Mouse (Mus musculus) neural tube, embryonic 11.5 days (tissue): ENCODE data around the gene Crocc. TPM values are rescaled to one million over a fixed set of nuclear protein-coding genes. Genes with fewer than 3 reads are reported as not detected.

ENCODE experiments used
- ATAC-seq: fragments of 200-750 bp; cut with Nextera tagmentation; 2 replicates; pipeline ENCODE4 v1.8.0; 2017; ENCODE audit warnings: moderate number of reproducible peaks, mild to moderate bottlenecking, moderate TSS enrichment, moderate library complexity; ENCODE audit not compliant: insufficient read depth, low FRiP score, low TSS enrichment
- DNase-seq: peaks from one replicate; pipeline ENCODE4 v3.0.0-alpha.2; 2015; ENCODE audit warnings: low spot score
- H3K27ac ChIP-seq: fragments of 300-500 bp; sonication (generic); 2 replicates; pipeline ENCODE4 v1.5.1; 2014; ENCODE audit warnings: low read depth, mild to moderate bottlenecking, low read length
- H3K27me3 ChIP-seq: fragments of 300-500 bp; sonication (generic); 2 replicates; pipeline ENCODE4 v1.6.1; 2014; ENCODE audit warnings: mild to moderate bottlenecking, low read length, mixed read lengths; ENCODE audit not compliant: control insufficient read depth, insufficient read depth
- H3K36me3 ChIP-seq: fragments of 300-500 bp; sonication (generic); 2 replicates; pipeline ENCODE4 v1.6.1; 2014; ENCODE audit warnings: mild to moderate bottlenecking, low read length, moderate library complexity, mixed read lengths; ENCODE audit not compliant: control insufficient read depth, insufficient read depth
- H3K4me1 ChIP-seq: fragments of 300-500 bp; sonication (generic); 2 replicates; pipeline ENCODE4 v1.6.1; 2014; ENCODE audit warnings: low read length, mixed read lengths; ENCODE audit not compliant: control insufficient read depth, insufficient read depth
- H3K4me2 ChIP-seq: fragments of 300-500 bp; sonication (generic); 2 replicates; pipeline ENCODE4 v1.6.1; 2014; ENCODE audit warnings: low read depth, mild to moderate bottlenecking, moderate library complexity
- H3K4me3 ChIP-seq: fragments of 300-500 bp; sonication (generic); 2 replicates; pipeline ENCODE4 v1.5.1; 2014; ENCODE audit warnings: low read depth, low read length
- H3K9ac ChIP-seq: fragments of 300-500 bp; sonication (generic); 2 replicates; pipeline ENCODE4 v1.6.1; 2014; ENCODE audit warnings: mild to moderate bottlenecking, low read length
- H3K9me3 ChIP-seq: fragments of 300-500 bp; sonication (generic); 2 replicates; pipeline ENCODE4 v1.6.1; 2016; ENCODE audit warnings: low read length; ENCODE audit not compliant: control insufficient read depth
- WGBS: fragments of 180-500 bp; shearing (Covaris S2); extraction: QIAGEN DNeasy Blood & Tissue Kit; methylation state at CpG from one replicate; pipeline ENCODE4 v1.1.7; 2014; 5-methylcytosine and 5-hydroxymethylcytosine counted together
- polyA plus RNA-seq: library from polyadenylated mRNA; unstranded; fragments of >200 nt; fragmentation: Nextera tagmentation; extraction: Ambion mirVana; gene quantifications from 2 replicates; pipeline ENCODE4 v1.2.1, GENCODE M21; 2014

Gene Crocc
- polyA plus RNA-seq, 1 experiment from 2014 or later: 10.3 TPM

- no peak overlapping the region for H3K4me2 ChIP-seq
- WGBS: 84% methylated on average over 20 of the region's 20 CpGs
- peaks cover 18% of the 10 kb centered on the region for H3K36me3 ChIP-seq
- no peak overlapping the region; the same call in 1 of the 2 replicates for H3K9ac ChIP-seq
- H3K27ac ChIP-seq: no peak overlapping the region
- ATAC-seq (no peak), DNase-seq (no peak)
- peaks cover 5% of the 10 kb centered on the region for H3K4me1 ChIP-seq
- H3K4me3 ChIP-seq: no peak overlapping the region
- no peaks in the 10 kb centered on the region for H3K9me3 ChIP-seq
- no peaks in the 10 kb centered on the region for H3K27me3 ChIP-seq
Observed at GRCm38 (mm10) chr4:140992215-140992614, 68.1 kb downstream of the Crocc start.

GRCm38 (mm10) chr4:140989447-140989846, 70.9 kb downstream of the Crocc start:
- no peak overlapping the region for H3K9ac ChIP-seq
- no peaks in the 10 kb centered on the region for H3K9me3 ChIP-seq
- H3K4me1 ChIP-seq: peaks cover 7% of the 10 kb centered on the region
- no peak overlapping the region for H3K4me3 ChIP-seq
- 89% methylated on average over 14 of the region's 14 CpGs for WGBS
- H3K27ac ChIP-seq: no peak overlapping the region
- DNase-seq (no peak), ATAC-seq (no peak)
- H3K36me3 ChIP-seq: peaks cover 2% of the 10 kb centered on the region
- H3K27me3 ChIP-seq: no peaks in the 10 kb centered on the region
- no peak overlapping the region for H3K4me2 ChIP-seq

GRCm38 (mm10) chr4:140988706-140989290, 71.6 kb downstream of the Crocc start:
- H3K9me3 ChIP-seq: no peaks in the 10 kb centered on the region
- H3K4me3 ChIP-seq: no peak overlapping the region
- H3K36me3 ChIP-seq: no peaks in the 10 kb centered on the region; the same call in 1 of the 2 replicates
- peaks cover 7% of the 10 kb centered on the region for H3K4me1 ChIP-seq
- WGBS: 65% methylated on average over 7 of the region's 7 CpGs
- H3K4me2 ChIP-seq: peak overlapping the region; percentile 24
- 0 out of 2 replicates have a peak overlapping the region, but pooled peaks have one; percentile 14 for H3K9ac ChIP-seq
- DNase-seq: no peak
- no peak for ATAC-seq
- H3K27ac ChIP-seq: no peak overlapping the region
- no peaks in the 10 kb centered on the region for H3K27me3 ChIP-seq

- no peaks in the 10 kb centered on the region; the same call in 1 of the 2 replicates for H3K36me3 ChIP-seq
- 33% methylated on average over 7 of the region's 7 CpGs for WGBS
- no peaks in the 10 kb centered on the region for H3K27me3 ChIP-seq
- no peak for DNase-seq
- ATAC-seq: no peak
- H3K4me1 ChIP-seq: peaks cover 7% of the 10 kb centered on the region
- peak overlapping the region; percentile 87 for H3K4me3 ChIP-seq
- H3K9ac ChIP-seq: peak overlapping the region; percentile 86
- H3K9me3 ChIP-seq: no peaks in the 10 kb centered on the region
- H3K27ac ChIP-seq: no peak overlapping the region
- H3K4me2 ChIP-seq: peak overlapping the region; percentile 88
Observed at GRCm38 (mm10) chr4:140987476-140987875, 72.9 kb downstream of the Crocc start.

- Histone ChIP-seq H3K4me3 (peak within 1 kb of the TSS; percentile 87), H3K27ac (no peak within 1 kb of the TSS), H3K27me3 (no peaks in the 10 kb centered on the region), H3K36me3 (no peaks in the 10 kb centered on the region), H3K9me3 (no peaks in the 10 kb centered on the region), H3K9ac (peak within 1 kb of the TSS; percentile 86), H3K4me1 (peaks cover 7% of the 10 kb centered on the region), H3K4me2 (peak within 1 kb of the TSS; percentile 88)
- DNase-seq: peak; percentile 92
- peak; percentile 90 for ATAC-seq
- under 1% methylated on average over 54 of the region's 58 CpGs for WGBS
Observed at GRCm38 (mm10) chr4:140986711-140987395, 73.5 kb downstream of the Crocc start, which contains the start of gene Atp13a2. Gene Atp13a2 (plus strand): TSS chr4:140986873.

- H3K4me3 ChIP-seq: peak overlapping the region; percentile 87
- no peaks in the 10 kb centered on the region for H3K36me3 ChIP-seq
- no peaks in the 10 kb centered on the region for H3K9me3 ChIP-seq
- peak overlapping the region; percentile 86 for H3K9ac ChIP-seq
- H3K27me3 ChIP-seq: no peaks in the 10 kb centered on the region
- peaks cover 7% of the 10 kb centered on the region for H3K4me1 ChIP-seq
- 30% methylated on average over 15 of the region's 15 CpGs for WGBS
- DNase-seq (no peak), ATAC-seq (no peak; the same call in 1 of the 2 replicates)
- peak overlapping the region; percentile 88 for H3K4me2 ChIP-seq
- H3K27ac ChIP-seq: no peak overlapping the region
Observed at GRCm38 (mm10) chr4:140986024-140986710, 74.2 kb downstream of the Crocc start.

- Histone ChIP-seq H3K9me3 (no peaks in the 10 kb centered on the region), H3K4me2 (no peak overlapping the region), H3K27ac (no peak overlapping the region), H3K4me1 (peaks cover 7% of the 10 kb centered on the region), H3K4me3 (no peak overlapping the region), H3K9ac (no peak overlapping the region), H3K36me3 (no peaks in the 10 kb centered on the region; the same call in 1 of the 2 replicates), H3K27me3 (no peaks in the 10 kb centered on the region)
- ATAC-seq (no peak), DNase-seq (no peak)
- WGBS: 85% methylated on average over 6 of the region's 6 CpGs
Observed at GRCm38 (mm10) chr4:140984544-140984943, 75.8 kb downstream of the Crocc start.

- no peak overlapping the region for H3K9ac ChIP-seq
Observed at GRCm38 (mm10) chr4:140983442-140983841, 76.9 kb downstream of the Crocc start.

More at GRCm38 (mm10) chr4:140983442-140983841, 76.9 kb downstream of the Crocc start:
- Histone ChIP-seq H3K36me3 (peaks cover 7% of the 10 kb centered on the region), H3K4me2 (no peak overlapping the region), H3K4me3 (no peak overlapping the region), H3K9me3 (no peaks in the 10 kb centered on the region), H3K27me3 (no peaks in the 10 kb centered on the region), H3K27ac (no peak overlapping the region), H3K4me1 (peaks cover 7% of the 10 kb centered on the region; the same call in 1 of the 2 replicates)
- DNase-seq (no peak), ATAC-seq (no peak)
- 21% methylated on average over 9 of the region's 9 CpGs for WGBS
